Mouse (Mus musculus): Measurements from ENCODE around the gene Evpl. TPM values are rescaled to one million over a fixed set of nuclear protein-coding genes. Genes with fewer than 3 reads are reported as not detected.

Evpl gene
- polyA plus RNA-seq, 1 experiment from 2014 or later = 0.35 TPM

- H3K4me3 ChIP-seq = no peak overlapping the region
- 91% methylated on average over 20 of the region's 20 CpGs for WGBS
- no peaks in the 10 kb centered on the region for H3K4me1 ChIP-seq (replicated peaks)
- no peaks in the 10 kb centered on the region for H3K27me3 ChIP-seq
- H3K27ac ChIP-seq = no peak overlapping the region
- H3K9ac ChIP-seq = no peak overlapping the region
- peaks cover 95% of the 10 kb centered on the region for H3K36me3 ChIP-seq
- H3K9me3 ChIP-seq = no peaks in the 10 kb centered on the region
- no peak overlapping the region for H3K4me2 ChIP-seq
- ATAC-seq (ENCODE audit: low FRiP score) = no peak
Observed at GRCm38 (mm10) chr11:116178411-116179121, 59.3 kb downstream of the Evpl start.

GRCm38 (mm10) chr11:116176010-116176409, 61.9 kb downstream of the Evpl start:
- Histone ChIP-seq H3K36me3 (peaks cover 96% of the 10 kb centered on the region), H3K4me1 (replicated peaks) (no peaks in the 10 kb centered on the region)
- WGBS = 84% methylated on average over 7 of the region's 7 CpGs

GRCm38 (mm10) chr11:116174775-116175448, 63.0 kb downstream of the Evpl start:
- Histone ChIP-seq H3K36me3 (peaks cover 90% of the 10 kb centered on the region), H3K4me1 (replicated peaks) (no peaks in the 10 kb centered on the region), H3K27me3 (no peaks in the 10 kb centered on the region), H3K4me3 (no peak overlapping the region), H3K9me3 (no peaks in the 10 kb centered on the region), H3K9ac (no peak overlapping the region), H3K27ac (no peak overlapping the region), H3K4me2 (no peak overlapping the region)
- 93% methylated on average over 22 of the region's 22 CpGs for WGBS
- no peak for ATAC-seq (ENCODE audit: low FRiP score)

More at GRCm38 (mm10) chr11:116176010-116176409, 61.9 kb downstream of the Evpl start:
- ATAC-seq (ENCODE audit: low FRiP score) = no peak
- Histone ChIP-seq H3K27me3 (no peaks in the 10 kb centered on the region), H3K27ac (no peak overlapping the region), H3K4me2 (no peak overlapping the region), H3K9ac (no peak overlapping the region), H3K4me3 (no peak overlapping the region), H3K9me3 (no peaks in the 10 kb centered on the region)

GRCm38 (mm10) chr11:116171959-116172358, 65.9 kb downstream of the Evpl start:
- Histone ChIP-seq H3K4me1 (replicated peaks) (peaks cover 10% of the 10 kb centered on the region), H3K9me3 (no peaks in the 10 kb centered on the region), H3K4me3 (no peak overlapping the region), H3K9ac (0 out of 2 replicates have a peak overlapping the region, but pooled peaks have one; percentile 2), H3K27me3 (no peaks in the 10 kb centered on the region), H3K27ac (no peak overlapping the region), H3K4me2 (no peak overlapping the region), H3K36me3 (peaks cover 62% of the 10 kb centered on the region)
- WGBS = 89% methylated on average over 2 of the region's 2 CpGs
- no peak for ATAC-seq (ENCODE audit: low FRiP score)

Other genes starting within 250 kb of the Evpl start
- 64.3 and 65.5 TPM in 2 replicates for gene Galk1, start 225.4 kb downstream of the Evpl start, polyA plus RNA-seq (2015; fragmentation: Nextera tagmentation; extraction: Ambion mirVana)
- 2,444 and 2,571 TPM in 2 replicates for gene H3f3b, start 210.1 kb downstream of the Evpl start, polyA plus RNA-seq (2015; fragmentation: Nextera tagmentation; extraction: Ambion mirVana)
- gene Unk, start 207.8 kb downstream of the Evpl start, polyA plus RNA-seq (2015; fragmentation: Nextera tagmentation; extraction: Ambion mirVana) = 33.8 and 37.1 TPM in 2 replicates
- 1.5 and 2.0 TPM in 2 replicates for gene Unc13d, start 160.1 kb downstream of the Evpl start, polyA plus RNA-seq (2015; fragmentation: Nextera tagmentation; extraction: Ambion mirVana)
- gene Wbp2, start 151.1 kb downstream of the Evpl start, polyA plus RNA-seq (2015; fragmentation: Nextera tagmentation; extraction: Ambion mirVana) = 129 and 133 TPM in 2 replicates
- gene Trim47, start 110.9 kb downstream of the Evpl start, polyA plus RNA-seq (2015; fragmentation: Nextera tagmentation; extraction: Ambion mirVana) = 3.9 and 4.5 TPM in 2 replicates
- 1.9 and 2.3 TPM in 2 replicates for gene Trim65, start 106.9 kb downstream of the Evpl start, polyA plus RNA-seq (2015; fragmentation: Nextera tagmentation; extraction: Ambion mirVana)
- 76.4 and 78.2 TPM in 2 replicates for gene Mrpl38, start 99.2 kb downstream of the Evpl start, polyA plus RNA-seq (2015; fragmentation: Nextera tagmentation; extraction: Ambion mirVana)
- 64.4 and 69.5 TPM in 2 replicates for gene Fbf1, start 69.9 kb downstream of the Evpl start, polyA plus RNA-seq (2015; fragmentation: Nextera tagmentation; extraction: Ambion mirVana)
- 87.7 and 91.7 TPM in 2 replicates for gene Ten1, start 39.2 kb downstream of the Evpl start, polyA plus RNA-seq (2015; fragmentation: Nextera tagmentation; extraction: Ambion mirVana)
- gene Acox1, start 39.0 kb downstream of the Evpl start, polyA plus RNA-seq (2015; fragmentation: Nextera tagmentation; extraction: Ambion mirVana) = 53.2 and 54.6 TPM in 2 replicates
- gene Srp68, start 36.1 kb upstream of the Evpl start, polyA plus RNA-seq (2015; fragmentation: Nextera tagmentation; extraction: Ambion mirVana) = 63.7 and 64.4 TPM in 2 replicates
- gene Galr2, start 42.9 kb upstream of the Evpl start, polyA plus RNA-seq (2015; fragmentation: Nextera tagmentation; extraction: Ambion mirVana) = 0.27 and 0.56 TPM in 2 replicates
- 94.4 and 97.5 TPM in 2 replicates for gene Exoc7, start 69.2 kb upstream of the Evpl start, polyA plus RNA-seq (2015; fragmentation: Nextera tagmentation; extraction: Ambion mirVana)
- 14.2 and 24.3 TPM in 2 replicates for gene Foxj1, start 97.3 kb upstream of the Evpl start, polyA plus RNA-seq (2015; fragmentation: Nextera tagmentation; extraction: Ambion mirVana)
- 35.0 and 39.6 TPM in 2 replicates for gene Rnf157, start 175.0 kb upstream of the Evpl start, polyA plus RNA-seq (2015; fragmentation: Nextera tagmentation; extraction: Ambion mirVana)
- gene Ubald2, start 196.0 kb upstream of the Evpl start, polyA plus RNA-seq (2015; fragmentation: Nextera tagmentation; extraction: Ambion mirVana) = 43.6 and 44.5 TPM in 2 replicates
- 0.19 and 0.42 TPM in 2 replicates for gene Qrich2, start 228.2 kb upstream of the Evpl start, polyA plus RNA-seq (2015; fragmentation: Nextera tagmentation; extraction: Ambion mirVana)